Comparison of ENCODE assay signal across 18 mouse cellular contexts in the genomic region with DNA sequence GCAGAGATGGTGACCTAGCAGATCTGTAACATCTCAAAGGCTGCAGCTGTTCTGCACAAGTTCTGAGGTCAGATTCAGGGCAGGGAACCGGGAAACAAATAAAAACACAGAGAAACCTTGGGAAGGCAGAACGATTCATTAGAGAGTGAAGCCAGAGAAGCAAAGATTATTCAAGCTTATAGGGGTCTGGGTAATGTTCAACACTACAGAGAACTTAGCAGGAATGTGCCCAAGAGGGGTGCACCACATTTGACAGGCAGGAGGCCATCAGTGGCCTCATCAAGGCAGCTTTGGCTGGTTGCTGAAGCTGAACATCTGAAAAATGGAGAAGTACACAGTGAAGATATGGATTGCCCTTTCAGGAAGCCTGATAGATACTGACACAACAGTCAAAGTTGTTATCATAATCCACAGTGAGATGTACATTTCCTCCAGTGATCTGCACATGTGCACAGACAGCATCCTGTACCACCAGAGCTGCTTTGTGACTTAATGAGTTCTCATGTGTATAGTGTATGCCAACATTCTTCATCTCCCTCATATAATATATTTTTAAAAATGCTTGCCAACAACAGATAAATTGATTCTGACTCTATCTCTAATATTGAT.
DNase-seq lines count a peak whose midpoint lies in the region; ATAC-seq lines count a peak whose summit lies in the region.
"Had no signal": no experiment of that assay in that cellular context is flagged by ENCODE, and none has a peak within 500 bp of the region (broad histone marks: within the 10 kb centered on the region; RNA-seq: fewer than 3 reads in every experiment).

No protein-coding gene starts in this region.

- H3K27ac ChIP-seq in kidney, embryonic 14.5 days (ENCODE audit: low read depth, low read length): peak overlapping the region; percentile 39; the same call in 1 of the 2 replicates
- no peak overlapping the region for H3K27ac ChIP-seq in hindbrain, embryonic 14.5 days
- H3K27ac ChIP-seq: hindbrain, embryonic 13.5 days; liver, embryonic 15.5 days had no signal

- DNase-seq in kidney, postnatal 14 days: no peak
- peak; percentile 66 for DNase-seq in 416B (ENCODE audit: low read depth)
- DNase-seq in T-cell, adult 2 months (ENCODE audit: low spot score): peak; percentile 37
- no peak for DNase-seq in testis, postnatal 10 days (ENCODE audit: low spot score)
- no peak for DNase-seq in hindbrain, embryonic 14.5 days (ENCODE audit: low spot score)
- no peak for DNase-seq in cerebellum, adult 11-12 months
- DNase-seq: adrenal gland, postnatal 10 days; cerebellum, postnatal 25 days; heart, adult 11 months; heart, postnatal 14 days had no signal

- H3K9ac ChIP-seq in kidney, embryonic 14.5 days (ENCODE audit: low read depth, low read length): no peak overlapping the region
- no peak overlapping the region for H3K9ac ChIP-seq in hindbrain, embryonic 14.5 days
- H3K9ac ChIP-seq: heart, embryonic 12.5 days; hindbrain, embryonic 13.5 days; liver, embryonic 15.5 days had no signal

- peak; percentile 63 for ATAC-seq in kidney, embryonic 14.5 days (ENCODE audit: low FRiP score, low TSS enrichment)
- peak; percentile 64 for ATAC-seq in inflammation-experienced regulatory T-cells, adult 6 months
- ATAC-seq in hindbrain, embryonic 14.5 days (ENCODE audit: low FRiP score): no peak
- ATAC-seq: intestine, embryonic 16.5 days; lung, postnatal 0 days; midbrain, embryonic 16.5 days had no signal

- H3K27me3 ChIP-seq in kidney, embryonic 14.5 days (ENCODE audit: control insufficient read depth, insufficient read depth, low read length): no peaks in the 10 kb centered on the region
- H3K27me3 ChIP-seq in hindbrain, embryonic 14.5 days (ENCODE audit: control insufficient read depth, insufficient read depth, low read length): no peaks in the 10 kb centered on the region
- H3K27me3 ChIP-seq: heart, embryonic 12.5 days; hindbrain, embryonic 13.5 days; liver, embryonic 15.5 days had no signal

- WGBS in kidney, embryonic 14.5 days: 10% methylated on average over 2 of the region's 2 CpGs
- 72% methylated on average over 2 of the region's 2 CpGs for WGBS in hindbrain, embryonic 14.5 days

- no peak overlapping the region for H3K4me3 ChIP-seq in kidney, embryonic 14.5 days (ENCODE audit: low read length)
- H3K4me3 ChIP-seq in hindbrain, embryonic 14.5 days (replicated peaks; ENCODE audit: low read length): no peak overlapping the region
- H3K4me3 ChIP-seq: heart, embryonic 12.5 days; hindbrain, embryonic 13.5 days; liver, embryonic 15.5 days had no signal

- H3K9me3 ChIP-seq in kidney, embryonic 14.5 days (ENCODE audit: control insufficient read depth, low read length): no peaks in the 10 kb centered on the region
- no peaks in the 10 kb centered on the region for H3K9me3 ChIP-seq in hindbrain, embryonic 14.5 days (ENCODE audit: control insufficient read depth, low read length)
- H3K9me3 ChIP-seq: hindbrain, embryonic 13.5 days; liver, embryonic 15.5 days had no signal

- no peak overlapping the region for H3K4me2 ChIP-seq in kidney, embryonic 14.5 days (replicated peaks; ENCODE audit: low read depth, low read length)
- H3K4me2 ChIP-seq in hindbrain, embryonic 14.5 days (replicated peaks): no peak overlapping the region
- H3K4me2 ChIP-seq: heart, embryonic 12.5 days; hindbrain, embryonic 13.5 days; liver, embryonic 15.5 days had no signal

- H3K36me3 ChIP-seq in kidney, embryonic 14.5 days (ENCODE audit: control insufficient read depth, insufficient read depth, low read length): no peaks in the 10 kb centered on the region
- H3K36me3 ChIP-seq in hindbrain, embryonic 14.5 days (replicated peaks; ENCODE audit: control insufficient read depth, insufficient read depth): no peaks in the 10 kb centered on the region
- H3K36me3 ChIP-seq: heart, embryonic 12.5 days; hindbrain, embryonic 13.5 days; liver, embryonic 15.5 days had no signal

- peaks cover 6% of the 10 kb centered on the region; the same call in 1 of the 2 replicates for H3K4me1 ChIP-seq in kidney, embryonic 14.5 days (ENCODE audit: control insufficient read depth, insufficient read depth, low read length)
- no peaks in the 10 kb centered on the region for H3K4me1 ChIP-seq in hindbrain, embryonic 14.5 days (replicated peaks; ENCODE audit: control insufficient read depth, insufficient read depth, low read length)
- H3K4me1 ChIP-seq: heart, embryonic 12.5 days; hindbrain, embryonic 13.5 days; liver, embryonic 15.5 days had no signal

Comparison
In these comparisons a context has a peak if more than half of its experiments do, and no peak if none do; other contexts are left out.
1. DNase-seq: peak in 416B (single experiment) and T-cell, adult 2 months (single experiment); none in kidney, postnatal 14 days (single experiment), testis, postnatal 10 days (single experiment), hindbrain, embryonic 14.5 days (single experiment) and cerebellum, adult 11-12 months (single experiment).